Mouse (Mus musculus): ENCODE data around the gene 1810046K07Rik. TPM values are rescaled to one million over a fixed set of nuclear protein-coding genes. Genes with fewer than 3 reads are reported as not detected.

1810046K07Rik gene
- polyA plus RNA-seq (2012; rRNA removed), result 0.16 TPM in 1 of 2 replicates, not detected in the other

GRCm38 (mm10) chr9:51328731-51329130 is at the start of gene 1810046K07Rik:
1810046K07Rik (minus strand) TSS chr9:51328917.

GRCm38 (mm10) chr9:51278500-51279381 is 50.0 kb downstream of the 1810046K07Rik start, which contains the start of gene Colca2:
Colca2 (minus strand) TSS chr9:51278569.

Other genes starting within 250 kb of the 1810046K07Rik start
- 1.5 and 1.8 TPM in 2 replicates for gene 4833427G06Rik, start 226.8 kb downstream of the 1810046K07Rik start, polyA plus RNA-seq (2012; rRNA removed)
- 0.12 TPM in 2 replicates for gene Gm32742, start 163.4 kb downstream of the 1810046K07Rik start, polyA plus RNA-seq (2012; rRNA removed)
- 0.44 and 0.59 TPM in 2 replicates for gene Pou2af1, start 115.2 kb downstream of the 1810046K07Rik start, polyA plus RNA-seq (2012; rRNA removed)
- gene Colca2, start 50.3 kb downstream of the 1810046K07Rik start, polyA plus RNA-seq (2012; rRNA removed), result 1.9 and 4.6 TPM in 2 replicates

Data from ovary, adult 2 months (tissue).